Mouse (Mus musculus) liver, embryonic 14.5 days (tissue): ENCODE measurements around the gene AC129217.1. TPM values are rescaled to one million over a fixed set of nuclear protein-coding genes. Genes with fewer than 3 reads are reported as not detected.
"Not testable (repeated sequence)": the region's sequence is repeated elsewhere in the genome, so short reads cannot be mapped to it uniquely, and the experiment has no call there.

ENCODE experiments used
- ATAC-seq: fragments of 200-750 bp; cut with Nextera tagmentation; 2 replicates; pipeline ENCODE4 v1.8.0; 2017; ENCODE audit warnings: moderate number of reproducible peaks, mild to moderate bottlenecking, moderate library complexity; ENCODE audit not compliant: insufficient read depth
- DNase-seq, 3 experiments: peaks; one replicate each; pipeline ENCODE4 v3.0.0-alpha.2; 2012 to 2013; ENCODE audit warnings: low read depth in 3 of 3, low spot score in 3 of 3
- H3K27ac ChIP-seq: fragments of 300-500 bp; sonication (generic); 2 replicates; pipeline ENCODE4 v1.5.1; 2014; ENCODE audit warnings: moderate library complexity, mild to moderate bottlenecking, control low read depth, inconsistent platforms
- H3K27me3 ChIP-seq: fragments of 300-500 bp; sonication (generic); 2 replicates; pipeline ENCODE4 v1.6.1; 2014; ENCODE audit warnings: mild to moderate bottlenecking, low read length, moderate library complexity; ENCODE audit not compliant: control insufficient read depth, insufficient read depth
- H3K36me3 ChIP-seq: fragments of 300-500 bp; sonication (generic); replicated peaks from 2 replicates; pipeline ENCODE4 v1.6.1; 2014; ENCODE audit warnings: low read depth; ENCODE audit not compliant: control insufficient read depth, insufficient read depth
- H3K4me1 ChIP-seq, 2 experiments: fragments of 200-500 bp in 1 of 2; fragments of 300-500 bp in 1 of 2; sonication (generic) in 1 of 2; replicated peaks; 2 replicates each; pipeline ENCODE4 v1.6.1; 2012 to 2014; ENCODE audit warnings: antibody characterized with exemption in 1 of 2, inconsistent platforms in 1 of 2, low read length in 1 of 2; ENCODE audit not compliant: control insufficient read depth in 2 of 2, insufficient read depth in 2 of 2
- H3K4me2 ChIP-seq: fragments of 300-500 bp; sonication (generic); 2 replicates; pipeline ENCODE4 v1.6.1; 2014; ENCODE audit warnings: low read depth, mild to moderate bottlenecking, control low read depth, moderate library complexity
- H3K4me3 ChIP-seq, 2 experiments: fragments of 200-500 bp in 1 of 2; fragments of 300-500 bp in 1 of 2; sonication (generic) in 1 of 2; 2 replicates each; pipeline ENCODE4 v1.5.1; 2012 to 2014; ENCODE audit warnings: low read depth in 2 of 2, low read length in 2 of 2, mild to moderate bottlenecking in 2 of 2, control low read depth in 1 of 2, inconsistent platforms in 1 of 2, moderate library complexity in 1 of 2; ENCODE audit not compliant: insufficient read depth in 1 of 2
- H3K9ac ChIP-seq: fragments of 300-500 bp; sonication (generic); replicated peaks from 2 replicates; pipeline ENCODE4 v1.6.1; 2014; ENCODE audit warnings: mild to moderate bottlenecking, control low read depth, moderate library complexity
- H3K9me3 ChIP-seq: fragments of 300-500 bp; sonication (generic); 2 replicates; pipeline ENCODE4 v1.6.1; 2016; ENCODE audit warnings: low read length, mixed read lengths; ENCODE audit not compliant: control insufficient read depth
- CTCF ChIP-seq: IDR thresholded peaks from 2 replicates; pipeline ENCODE4 v1.5.1; 2016; ENCODE audit warnings: antibody characterized with exemption, low read depth, control low read depth
- EP300 ChIP-seq: IDR thresholded peaks from 2 replicates; pipeline ENCODE4 v1.6.1; 2016; ENCODE audit warnings: antibody characterized with exemption, low read depth
- WGBS: fragments of 180-500 bp; shearing (Covaris S2); extraction: QIAGEN DNeasy Blood & Tissue Kit; methylation state at CpG from one replicate; pipeline ENCODE4 v1.1.7; 2014; ENCODE audit not compliant: insufficient replicate concordance; 5-methylcytosine and 5-hydroxymethylcytosine counted together
- polyA plus RNA-seq, 2 experiments: library from polyadenylated mRNA; depleted of rRNA in 1 of 2; stranded (reverse) in 1 of 2; unstranded in 1 of 2; fragments of >200 nt; fragmentation: Nextera tagmentation in 1 of 2; extraction: Ambion mirVana in 1 of 2; gene quantifications; 2 replicates each; pipeline versions ENCODE4 v1.2.1 to v1.2.3; 2012 to 2014

Gene AC129217.1
- polyA plus RNA-seq, 2 experiments, result 1.3 TPM; not detected in 1

GRCm38 (mm10) chr19:8822696-8823095 is 6.9 kb upstream of the AC129217.1 start:
- H3K4me1 ChIP-seq, result peaks cover 8 to 14% of the 10 kb centered on the region in 2 experiments
- H3K27me3 ChIP-seq, result no peaks in the 10 kb centered on the region
- H3K4me3 ChIP-seq, result peak overlapping the region; percentile 15 to 96
- ATAC-seq, result no peak
- peak overlapping the region; percentile 91 for H3K4me2 ChIP-seq
- peak overlapping the region; percentile 20; the same call in 1 of the 2 replicates for H3K9ac ChIP-seq
- no peaks in the 10 kb centered on the region for H3K9me3 ChIP-seq
- H3K27ac ChIP-seq, result no peak overlapping the region
- DNase-seq, result no peak
- H3K36me3 ChIP-seq, result peaks cover 62% of the 10 kb centered on the region
- WGBS, result 86% methylated on average over 8 of the region's 8 CpGs
- no peak for TF ChIP-seq EP300
- no peak for TF ChIP-seq CTCF

GRCm38 (mm10) chr19:8830664-8831063 is 1.1 kb downstream of the AC129217.1 start:
- TF ChIP-seq CTCF, result no peak
- no peak for TF ChIP-seq EP300

GRCm38 (mm10) chr19:8831262-8831661 is 1.7 kb downstream of the AC129217.1 start:
- Histone ChIP-seq H3K4me1 (no peaks in the 10 kb centered on the region), H3K4me2 (no peak overlapping the region), H3K36me3 (peaks cover 88% of the 10 kb centered on the region), H3K9ac (no peak overlapping the region), H3K27ac (no peak overlapping the region), H3K9me3 (no peaks in the 10 kb centered on the region), H3K27me3 (no peaks in the 10 kb centered on the region), H3K4me3 (no peak overlapping the region)
- no peak for TF ChIP-seq CTCF
- no peak for TF ChIP-seq EP300
- ATAC-seq, result no peak
- WGBS, result 88% methylated on average over 11 of the region's 11 CpGs
- no peak for DNase-seq

More at GRCm38 (mm10) chr19:8830664-8831063, 1.1 kb downstream of the AC129217.1 start:
- Histone ChIP-seq H3K9me3 (no peaks in the 10 kb centered on the region), H3K4me2 (no peak overlapping the region), H3K4me1 (no peaks in the 10 kb centered on the region), H3K9ac (no peak overlapping the region), H3K27ac (no peak overlapping the region), H3K36me3 (peaks cover 93% of the 10 kb centered on the region), H3K4me3 (no peak overlapping the region), H3K27me3 (no peaks in the 10 kb centered on the region)
- DNase-seq (no peak), ATAC-seq (no peak)
- 94% methylated on average over 8 of the region's 8 CpGs for WGBS

DNA sequence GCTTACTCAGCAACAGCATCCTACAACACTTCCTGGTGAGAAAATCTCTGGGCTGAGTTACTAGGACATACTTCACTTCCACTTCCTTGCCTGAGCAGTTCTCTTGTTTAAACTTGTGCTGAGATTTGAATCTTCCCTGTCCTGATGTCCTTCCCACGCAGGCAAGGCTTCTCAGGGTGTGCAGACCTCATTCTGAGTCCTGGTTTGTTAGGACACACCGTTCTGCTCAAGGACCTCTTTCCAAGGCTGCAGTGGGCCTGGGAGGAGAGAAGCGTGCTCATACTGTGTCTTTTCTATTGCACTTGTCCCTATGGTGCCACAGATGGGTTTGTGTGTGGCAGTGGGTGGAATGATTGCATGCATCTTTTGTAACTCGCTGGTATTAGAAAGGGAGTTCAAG is 3.4 kb downstream of the AC129217.1 start:
- Histone ChIP-seq H3K4me2 (no peak overlapping the region), H3K27ac (no peak overlapping the region), H3K36me3 (peaks cover 70% of the 10 kb centered on the region), H3K9ac (no peak overlapping the region), H3K27me3 (no peaks in the 10 kb centered on the region), H3K4me1 (peaks cover 0 to 4% of the 10 kb centered on the region in 2 experiments; a peak in 3 of 4 replicates), H3K4me3 (no peak overlapping the region), H3K9me3 (no peaks in the 10 kb centered on the region)
- WGBS, result 89% methylated on average over 4 of the region's 4 CpGs
- DNase-seq, result no peak
- no peak for ATAC-seq
- TF ChIP-seq EP300 (no peak), CTCF (no peak)

DNA sequence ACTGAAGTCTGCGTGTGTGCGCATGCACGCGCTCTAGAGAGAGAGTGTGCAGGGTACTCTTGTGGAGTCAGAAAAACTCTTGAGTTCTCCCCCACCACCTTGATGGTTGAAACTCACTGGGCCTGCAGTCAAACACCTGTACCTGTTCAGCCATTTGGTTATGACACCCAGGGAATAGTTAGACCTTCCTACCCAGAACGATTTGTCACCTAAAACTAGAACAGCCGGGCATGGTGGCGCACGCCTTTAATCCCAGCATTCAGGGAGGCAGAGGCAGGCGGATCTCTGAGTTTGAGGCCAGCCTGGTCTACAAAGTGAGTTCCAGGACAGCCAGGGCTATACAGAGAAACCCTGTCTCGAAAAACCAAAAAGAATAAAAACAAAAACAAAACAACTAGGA is 6.8 kb downstream of the AC129217.1 start:
- H3K4me3 ChIP-seq, H3K9ac ChIP-seq, H3K27me3 ChIP-seq, DNase-seq, ATAC-seq, H3K4me2 ChIP-seq, H3K9me3 ChIP-seq, H3K27ac ChIP-seq: not testable (repeated sequence)
- peaks cover 4 to 28% of the 10 kb centered on the region in 2 experiments for H3K4me1 ChIP-seq
- H3K36me3 ChIP-seq, result peaks cover 37% of the 10 kb centered on the region
- 91% methylated on average over 10 of the region's 10 CpGs for WGBS
